Mouse (Mus musculus): ENCODE data around the gene Tyms. TPM values are rescaled to one million over a fixed set of nuclear protein-coding genes. Genes with fewer than 3 reads are reported as not detected.
A peak's percentile ranks its signal among the peaks of the same experiment; 100 is the strongest.
"Not testable (repeated sequence)": the region's sequence is repeated elsewhere in the genome, so short reads cannot be mapped to it uniquely, and the experiment has no call there.

Tyms gene
- total RNA-seq, 2 experiments from 2014 or later = 7.1 to 7.9 TPM

DNA sequence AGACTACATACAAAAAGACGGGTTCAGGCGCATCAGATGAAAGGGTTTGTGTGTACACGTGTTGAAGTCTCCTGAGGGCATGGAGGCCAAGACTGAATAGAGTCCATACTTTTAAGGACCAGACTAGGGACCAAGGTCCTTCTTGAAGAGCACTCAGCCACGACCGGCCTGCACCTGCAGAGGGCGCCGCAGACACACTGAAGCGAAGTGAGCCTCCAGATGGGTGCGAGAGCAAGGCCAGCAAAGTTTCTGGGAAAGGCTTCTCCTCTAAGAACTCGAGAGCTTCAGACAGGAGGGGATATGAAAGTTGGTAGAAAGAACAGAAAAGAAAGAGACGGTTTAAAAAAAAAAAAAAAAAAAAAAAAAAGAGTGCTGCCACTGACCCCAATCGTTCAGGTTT is 30.9 kb upstream of the Tyms start:
- DNase-seq (ENCODE audit: low spot score in 2 of 2) = peak; percentile 48 to 58

DNA sequence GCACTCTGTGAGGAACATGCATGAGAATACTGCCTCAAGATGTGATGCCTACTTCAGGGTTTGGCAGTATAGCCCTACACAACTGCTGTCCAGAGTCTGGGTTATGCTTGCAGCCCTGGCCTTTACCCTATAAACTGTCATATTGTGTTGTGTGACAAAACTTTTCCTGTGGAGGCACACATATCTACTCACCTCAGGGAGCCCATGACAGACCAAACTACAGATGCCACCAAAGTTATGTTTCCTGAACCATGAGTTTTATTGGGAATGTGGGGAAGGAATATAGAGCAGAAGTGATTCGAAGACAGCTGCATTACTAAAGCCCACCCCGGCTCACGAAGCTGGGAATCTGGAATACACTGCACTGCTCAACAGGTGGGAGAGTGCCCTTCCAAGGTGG is 29.9 kb upstream of the Tyms start:
- no peak for DNase-seq (ENCODE audit: low spot score in 2 of 2)

DNA sequence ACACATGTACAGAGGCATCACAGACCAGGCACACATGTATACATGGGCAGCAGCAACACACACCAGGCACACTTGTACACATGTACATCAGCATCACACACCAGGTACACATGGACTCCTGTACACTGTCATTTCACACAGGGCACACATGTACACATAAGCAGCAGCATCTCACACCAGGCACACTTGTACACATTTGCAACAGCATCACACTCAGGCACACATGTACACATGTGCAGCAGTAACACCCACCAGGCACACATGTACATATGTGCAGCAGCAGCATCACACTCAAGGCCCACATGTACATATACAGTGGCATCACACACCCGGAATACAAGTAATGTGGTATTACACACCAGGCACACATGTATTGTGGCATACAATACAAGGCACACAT is 24.8 kb upstream of the Tyms start:
- no peak for DNase-seq (ENCODE audit: low spot score in 2 of 2)

DNA sequence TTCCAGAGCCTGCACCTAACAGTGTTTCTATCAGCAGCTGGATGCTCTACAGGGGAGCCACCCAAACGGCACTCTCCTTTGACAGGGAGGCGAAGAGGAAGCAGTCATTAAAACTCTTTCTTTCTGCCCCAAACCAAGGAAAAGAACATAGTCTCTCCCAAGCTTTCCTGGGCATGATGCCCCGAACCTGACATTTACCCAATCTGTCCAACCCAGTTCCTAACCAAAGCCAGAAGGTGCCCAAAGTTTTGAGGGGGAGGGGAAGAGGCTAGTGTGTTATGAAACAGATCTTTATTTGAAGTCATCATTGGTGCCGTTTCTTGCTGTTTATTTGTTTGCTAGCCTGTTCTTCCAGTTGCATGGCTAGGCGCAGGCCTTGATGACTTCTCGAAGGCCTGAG is 22.3 kb upstream of the Tyms start:
- no peak for DNase-seq (ENCODE audit: low spot score in 2 of 2)

DNA sequence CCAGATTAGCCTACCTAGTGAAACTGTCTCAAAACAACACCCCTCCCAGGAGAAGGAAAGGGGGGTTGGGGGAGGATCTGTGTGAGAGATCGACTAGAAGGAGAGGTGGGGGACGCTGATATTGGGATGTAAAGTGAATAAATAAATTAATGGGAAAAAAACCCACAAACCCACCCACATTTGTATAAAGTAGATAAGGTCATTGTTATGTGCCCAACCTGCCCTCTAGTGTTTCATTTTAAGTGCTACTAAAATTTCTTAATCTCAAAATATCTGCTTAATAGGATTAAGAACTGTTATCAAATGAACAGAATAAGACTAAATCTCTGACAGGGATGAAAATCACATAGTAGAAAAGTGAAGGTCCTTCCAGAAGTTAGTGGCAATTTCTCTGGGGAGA is 21.0 kb upstream of the Tyms start:
- DNase-seq (ENCODE audit: low spot score in 2 of 2) = no peak

DNA sequence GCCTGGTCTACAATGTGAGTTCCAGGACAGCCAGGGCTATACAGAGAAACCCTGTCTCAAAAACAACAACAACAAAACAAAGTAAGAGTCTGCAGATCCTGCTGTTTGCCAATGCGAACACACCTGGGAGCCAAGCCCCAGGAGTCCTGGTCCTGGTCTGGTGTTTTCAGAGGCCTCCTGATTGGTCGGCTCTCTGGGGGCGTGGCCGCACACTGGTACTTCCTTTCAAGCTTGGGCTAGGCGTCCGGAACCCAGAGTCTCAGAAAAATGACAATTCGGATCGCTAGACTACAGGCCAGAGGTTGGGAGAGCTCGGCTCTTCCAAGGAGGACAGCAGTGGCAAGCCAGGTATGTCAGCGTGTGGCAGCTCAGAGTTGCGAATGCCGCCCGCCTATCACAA is 19.3 kb upstream of the Tyms start:
- no peak for DNase-seq (ENCODE audit: low spot score in 2 of 2)

DNA sequence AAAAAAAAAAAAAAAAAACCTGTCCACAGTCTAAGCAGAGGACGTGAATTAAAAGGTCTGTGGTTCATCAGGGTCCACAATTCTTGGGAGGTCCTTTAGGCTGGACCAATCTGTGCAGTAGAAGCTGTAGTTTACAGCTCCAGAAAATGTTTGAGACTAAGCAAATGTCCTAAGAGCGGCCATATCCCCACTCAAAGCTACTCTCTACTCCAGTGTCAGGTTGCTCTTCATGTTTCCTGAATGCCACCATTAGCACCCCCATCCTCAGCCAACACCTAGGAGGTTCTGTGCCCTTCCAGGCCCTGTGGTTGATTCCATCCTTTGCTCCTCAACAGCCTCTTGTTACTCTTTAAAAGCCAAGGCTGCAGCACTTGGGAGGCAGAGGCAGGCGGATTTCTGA is 1.0 kb downstream of the Tyms start:
- no peak for DNase-seq (ENCODE audit: low spot score in 2 of 2)

DNA sequence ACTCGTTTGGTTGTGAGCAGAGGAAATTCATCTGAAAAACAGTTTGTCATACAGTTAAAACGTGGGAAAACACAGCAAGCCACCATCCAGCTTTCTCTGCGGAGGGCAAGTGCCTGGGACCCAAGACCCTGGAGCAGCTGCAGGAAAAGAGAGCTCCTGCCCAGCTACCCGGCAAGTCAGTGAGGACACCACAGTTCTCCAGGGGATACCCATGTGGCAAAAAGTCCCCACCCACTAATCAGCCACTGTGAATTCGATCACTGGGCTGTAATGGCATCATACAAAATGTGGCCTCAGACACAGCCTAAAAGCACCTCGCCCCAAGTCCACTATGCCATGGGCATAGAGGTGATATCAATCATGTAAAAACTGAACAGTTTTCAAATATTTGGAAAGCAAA is 1.7 kb downstream of the Tyms start:
- DNase-seq (ENCODE audit: low spot score in 2 of 2) = no peak

DNA sequence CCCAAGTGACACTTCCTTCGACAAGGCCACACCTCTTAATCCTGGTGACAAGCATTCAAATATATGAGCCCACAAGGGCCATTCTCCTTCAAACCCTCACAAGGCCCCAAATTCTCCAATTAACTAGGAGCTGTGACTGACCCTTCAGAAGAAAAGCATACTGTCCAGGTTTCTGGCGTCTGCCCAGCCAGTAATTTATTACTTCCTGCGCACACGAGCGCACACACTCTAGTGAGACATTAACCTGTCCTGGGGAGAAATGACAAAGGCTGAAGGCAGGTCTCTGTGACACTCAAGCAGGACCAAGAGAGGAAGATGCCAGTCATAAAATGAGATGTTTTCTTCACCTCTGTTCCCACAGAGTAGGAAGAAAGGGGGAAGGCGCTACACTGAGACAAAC is 5.7 kb downstream of the Tyms start:
- no peak for DNase-seq (ENCODE audit: low spot score in 2 of 2)

DNA sequence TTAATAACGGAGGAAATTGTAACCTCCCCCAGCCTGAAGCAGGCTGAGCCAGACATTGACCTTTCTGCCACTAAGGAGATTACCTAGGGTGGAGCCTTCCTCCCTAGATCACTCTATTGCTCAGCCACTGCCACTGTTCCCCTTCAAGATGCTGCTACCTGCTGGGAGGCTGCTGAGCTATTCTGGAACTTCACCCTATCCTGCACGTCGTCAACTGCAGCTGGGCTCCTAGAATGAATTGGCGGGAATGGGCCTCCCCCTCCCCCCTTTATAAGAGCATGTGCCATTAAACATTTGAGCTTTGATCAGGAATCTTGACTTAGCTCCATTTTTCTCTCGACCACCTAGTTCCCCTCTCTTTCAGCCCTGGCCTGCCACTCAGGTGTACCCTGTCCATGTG is 13.8 kb downstream of the Tyms start:
- not testable (repeated sequence) for DNase-seq (ENCODE audit: low spot score in 2 of 2)

DNA sequence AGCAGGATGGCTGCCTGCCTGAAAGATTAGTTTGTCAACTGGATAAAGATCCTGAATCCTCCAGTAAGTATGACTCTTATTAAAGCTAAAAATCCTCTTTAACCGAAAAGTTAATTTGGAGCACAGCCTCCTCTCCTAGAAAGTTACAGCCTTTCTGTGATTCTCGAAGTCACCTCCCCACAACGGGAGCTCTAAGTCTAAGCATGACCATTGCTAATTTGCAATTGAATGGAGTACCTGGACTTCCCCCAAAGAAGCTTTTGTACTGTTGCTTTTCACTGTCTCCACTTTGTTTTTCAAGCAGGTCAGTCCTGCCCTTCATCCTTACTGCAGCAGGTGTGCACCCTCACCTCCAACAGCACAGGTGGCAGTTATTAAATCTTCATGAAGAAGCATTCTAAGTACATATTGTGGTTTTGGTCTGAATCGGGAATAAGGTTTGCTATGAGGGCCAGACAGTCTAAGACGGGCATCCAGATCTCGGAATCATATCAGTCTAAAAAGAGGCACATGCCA is 15.1 kb downstream of the Tyms start:
- DNase-seq (ENCODE audit: low spot score in 2 of 2) = no peak

DNA sequence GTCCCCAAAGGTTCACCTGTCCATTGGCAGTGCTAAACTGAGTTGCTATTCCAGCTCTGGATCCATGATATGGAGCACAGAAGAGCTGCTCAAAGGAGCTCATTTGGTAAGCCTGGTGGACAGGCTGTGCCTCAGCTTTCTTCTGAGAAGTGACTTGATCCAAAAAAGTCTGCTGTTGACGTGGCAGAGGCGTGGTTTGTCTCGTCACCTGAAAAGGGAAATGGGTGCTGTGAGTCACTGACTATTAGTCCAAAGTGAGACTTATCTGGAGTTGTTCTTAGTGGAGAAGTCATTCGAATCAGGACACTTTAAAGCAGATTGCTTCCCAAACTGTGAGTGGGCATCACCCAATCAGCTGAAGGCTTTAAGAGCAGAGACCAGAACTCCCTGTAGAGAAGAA is 33.6 kb downstream of the Tyms start:
- not testable (repeated sequence) for DNase-seq (ENCODE audit: low spot score in 2 of 2)

DNA sequence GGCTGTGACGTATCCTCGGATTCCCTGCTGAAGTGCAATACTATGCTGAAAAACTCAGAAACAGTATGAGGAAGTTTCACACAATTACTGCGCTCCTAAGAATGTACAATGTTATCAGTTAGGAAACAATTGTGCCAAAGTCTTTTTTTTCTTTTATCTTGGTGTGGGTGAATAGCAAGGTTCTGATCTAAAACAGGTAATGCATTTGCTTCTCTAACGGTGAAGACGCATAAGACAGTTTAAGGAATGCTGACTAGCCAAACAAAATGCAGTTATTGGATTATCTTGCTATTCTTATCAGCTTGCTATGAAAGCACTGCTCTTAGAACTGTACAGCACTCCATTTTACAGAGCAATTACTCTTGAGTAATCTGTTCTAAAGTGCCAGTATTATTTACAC is 34.1 kb downstream of the Tyms start:
- DNase-seq (ENCODE audit: low spot score in 2 of 2) = not testable (repeated sequence)

DNA sequence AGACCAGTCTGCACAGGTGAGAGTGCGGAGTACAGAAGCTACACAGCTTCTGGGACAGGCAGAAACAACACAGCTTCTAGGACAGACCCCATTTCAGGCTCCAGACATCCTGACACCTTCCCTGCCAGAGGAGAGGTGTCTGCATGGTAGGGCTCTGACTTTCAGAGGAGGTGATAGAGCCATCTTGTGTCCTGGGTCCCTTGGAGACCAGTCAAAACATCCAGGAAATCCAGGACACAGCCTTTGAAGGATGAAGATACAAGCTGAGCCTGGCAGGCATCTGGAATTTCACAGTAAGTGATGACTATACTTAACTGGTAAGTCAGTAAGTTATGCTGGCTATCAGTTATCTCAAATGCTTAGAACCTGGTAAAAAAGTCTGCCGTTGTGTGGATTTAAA is 36.3 kb downstream of the Tyms start:
- DNase-seq (ENCODE audit: low spot score in 2 of 2) = not testable (repeated sequence)

DNA sequence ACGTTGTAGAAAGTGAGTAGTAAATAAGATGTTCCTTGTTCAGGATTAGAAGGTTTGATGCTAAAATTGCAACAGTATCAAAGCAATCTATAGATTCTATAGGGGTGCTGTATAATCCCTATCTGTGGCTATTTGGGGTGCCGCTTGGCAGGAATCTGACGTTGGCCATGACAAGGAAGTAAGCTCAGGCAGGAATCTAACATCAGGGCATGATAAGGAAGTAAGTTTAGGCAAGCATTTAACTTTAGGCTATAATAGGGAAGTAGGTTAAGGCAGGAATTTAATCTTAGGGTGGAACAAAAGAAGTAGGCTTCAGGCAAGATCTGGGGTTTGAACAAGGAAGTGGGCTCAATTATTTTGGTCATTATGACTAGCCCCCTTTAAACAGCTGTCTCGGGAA is 37.6 kb downstream of the Tyms start:
- DNase-seq (ENCODE audit: low spot score in 2 of 2) = not testable (repeated sequence)

DNA sequence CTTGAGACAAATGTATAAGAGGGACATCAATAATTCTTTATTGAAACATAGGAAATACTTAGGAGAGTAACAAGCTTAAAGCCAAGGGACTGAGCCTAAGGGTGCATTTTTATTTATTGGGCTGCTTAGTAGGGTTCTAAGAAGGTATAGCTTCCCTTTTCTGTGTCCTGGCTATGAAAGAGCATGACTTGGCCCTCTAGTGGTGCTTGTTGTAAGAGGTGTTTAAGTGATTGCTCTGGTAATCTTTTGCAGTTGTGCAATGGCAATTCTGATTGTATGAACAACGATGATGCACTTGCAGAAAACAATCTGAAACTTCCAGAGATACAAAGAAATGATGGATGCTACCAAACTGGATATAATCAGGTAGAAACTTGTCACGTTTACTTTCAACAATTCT is 58.8 kb downstream of the Tyms start:
- DNase-seq (ENCODE audit: low spot score in 2 of 2) = peak in 1 of 2 experiments; percentile 22

DNA sequence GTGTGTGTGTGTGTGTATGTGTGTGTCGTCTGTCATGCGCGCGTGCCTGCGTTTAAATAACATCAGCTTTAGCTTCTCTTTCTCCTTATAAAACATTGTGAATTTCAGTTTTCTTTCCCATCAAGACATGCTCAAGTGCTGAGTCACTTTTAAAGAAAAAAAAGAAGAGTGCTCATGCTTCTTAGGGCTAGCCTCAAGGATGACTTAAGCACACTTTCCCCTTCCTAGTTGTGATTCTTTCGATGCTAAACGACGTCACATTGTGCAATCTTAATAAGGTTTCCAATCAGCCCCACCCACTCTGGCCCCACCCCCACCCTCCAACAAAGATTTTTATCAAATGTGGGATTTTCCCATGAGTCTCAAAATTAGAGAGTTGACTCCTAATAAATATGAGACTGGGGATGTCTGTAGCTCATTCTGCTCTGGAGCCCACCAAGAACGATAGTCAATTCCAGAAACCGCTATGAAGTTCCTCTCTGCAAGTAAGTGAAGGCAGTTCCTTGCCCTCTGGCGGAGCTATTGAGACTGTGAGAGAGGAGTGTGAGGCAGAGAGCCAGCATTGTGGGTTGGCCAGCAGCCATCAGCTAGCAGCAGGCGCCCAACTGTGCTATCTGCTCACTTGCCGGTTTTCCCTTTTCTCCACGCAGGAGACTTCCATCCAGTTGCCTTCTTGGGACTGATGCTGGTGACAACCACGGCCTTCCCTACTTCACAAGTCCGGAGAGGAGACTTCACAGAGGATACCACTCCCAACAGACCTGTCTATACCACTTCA is 60.5 kb downstream of the Tyms start, which contains the start of gene Il6:
Il6 (plus strand) TSS at position 389 of the 778 bp plus-strand sequence.
- peak; percentile 89 to 92 for DNase-seq (ENCODE audit: low spot score in 2 of 2)

Other genes with a start within 250 kb of the Tyms start
- gene Il6, start 60.5 kb downstream of the Tyms start, total RNA-seq (2021) = not detected
- 10 to 100 TPM; 13.7 to 14.8 TPM for gene Garem2, start 31.5 kb upstream of the Tyms start, total RNA-seq (2021)
- gene 3110082J24Rik, start 32.5 kb upstream of the Tyms start, total RNA-seq (2021) = 1 to 10 TPM; 2.9 to 5.5 TPM
- gene Hadha, start 81.5 kb upstream of the Tyms start, total RNA-seq (2021) = 10 to 100 TPM; 78.4 to 95.1 TPM
- 10 to 100 TPM; 80.1 to 81.8 TPM for gene Hadhb, start 81.6 kb upstream of the Tyms start, total RNA-seq (2021)
- gene Adgrf3, start 132.1 kb upstream of the Tyms start, total RNA-seq (2021) = not detected
- 10 to 100 TPM; 42.8 to 57.1 TPM for gene Selenoi, start 159.0 kb upstream of the Tyms start, total RNA-seq (2021)
- gene Drc1, start 207.8 kb upstream of the Tyms start, total RNA-seq (2021) = 10 to 100 TPM in 1 of 2 experiments, 1 to 10 TPM in 1; 9.7 to 10.2 TPM

Measured in layer of hippocampus, postnatal 14 days (tissue).